In genomic region chr13:75685438-75685837, GRCm38 (mm10) we compare ENCODE assay signal across 27 mouse cellular contexts.
"Had no signal": no experiment of that assay in that cellular context is flagged by ENCODE, and none has a peak within 500 bp of the region (broad histone marks: within the 10 kb centered on the region; RNA-seq: fewer than 3 reads in every experiment).

No protein-coding gene starts in this region.

- H3K4me2 ChIP-seq: heart, embryonic 11.5 days; heart, embryonic 13.5 days; heart, embryonic 15.5 days; hindbrain, embryonic 13.5 days; hindbrain, embryonic 15.5 days; intestine, embryonic 15.5 days; limb, embryonic 12.5 days; liver, embryonic 11.5 days; liver, embryonic 13.5 days; liver, embryonic 15.5 days had no signal

- H3K27ac ChIP-seq: heart, adult 2 months; heart, embryonic 13.5 days; heart, embryonic 15.5 days; hindbrain, embryonic 13.5 days; hindbrain, embryonic 15.5 days; intestine, embryonic 15.5 days; layer of hippocampus, adult 2 months; left cerebral cortex, adult 2 months; limb, embryonic 10.5 days; limb, embryonic 12.5 days; liver, embryonic 13.5 days; liver, embryonic 15.5 days had no signal

- H3K36me3 ChIP-seq: heart, embryonic 13.5 days; heart, embryonic 15.5 days; hindbrain, embryonic 13.5 days; hindbrain, embryonic 15.5 days; intestine, embryonic 15.5 days; limb, embryonic 10.5 days; limb, embryonic 12.5 days; liver, embryonic 13.5 days; liver, embryonic 15.5 days had no signal

- ATAC-seq: inflammation-experienced regulatory T-cells, adult 6 months; intestine, embryonic 15.5 days; intestine, postnatal 0 days had no signal

- H3K9me3 ChIP-seq: heart, embryonic 13.5 days; heart, embryonic 15.5 days; hindbrain, embryonic 13.5 days; hindbrain, embryonic 15.5 days; intestine, embryonic 15.5 days; limb, embryonic 10.5 days; limb, embryonic 12.5 days; liver, embryonic 13.5 days; liver, embryonic 15.5 days had no signal

- H3K4me1 ChIP-seq: heart, embryonic 13.5 days; heart, embryonic 15.5 days; hindbrain, embryonic 13.5 days; hindbrain, embryonic 15.5 days; intestine, embryonic 15.5 days; limb, embryonic 12.5 days had no signal

- H3K4me3 ChIP-seq: heart, adult 2 months; heart, embryonic 13.5 days; heart, embryonic 15.5 days; hindbrain, embryonic 13.5 days; hindbrain, embryonic 15.5 days; intestine, embryonic 15.5 days; layer of hippocampus, adult 2 months; left cerebral cortex, adult 2 months; limb, embryonic 10.5 days; limb, embryonic 12.5 days; liver, embryonic 13.5 days; liver, embryonic 15.5 days had no signal

- H3K9ac ChIP-seq: heart, embryonic 13.5 days; heart, embryonic 15.5 days; hindbrain, embryonic 13.5 days; hindbrain, embryonic 15.5 days; intestine, embryonic 15.5 days; limb, embryonic 12.5 days; liver, embryonic 13.5 days; liver, embryonic 15.5 days had no signal

- H3K27me3 ChIP-seq: heart, embryonic 13.5 days; heart, embryonic 15.5 days; hindbrain, embryonic 13.5 days; hindbrain, embryonic 15.5 days; intestine, embryonic 15.5 days; limb, embryonic 12.5 days; liver, embryonic 13.5 days; liver, embryonic 15.5 days had no signal

- DNase-seq: gastrocnemius, postnatal 14 days; gastrocnemius, postnatal 36 days; heart, adult 11 months; heart, adult 2 months; heart, postnatal 14 days; heart, postnatal 36 days; kidney, adult 18-20 months; kidney, adult 8-10 months; kidney, postnatal 10 days; kidney, postnatal 25 days; kidney, postnatal 4 days; liver; liver, embryonic 13.5 days had no signal
